Comparison of ENCODE assay signal across 22 mouse cellular contexts in genomic region chr1:23836630-23837029, GRCm38 (mm10).
DNase-seq lines count a peak whose midpoint lies in the region; ATAC-seq and TF ChIP-seq lines count a peak whose summit lies in the region.
"Had no signal": no experiment of that assay in that cellular context is flagged by ENCODE, and none has a peak within 500 bp of the region (broad histone marks: within the 10 kb centered on the region; RNA-seq: fewer than 3 reads in every experiment).

No protein-coding gene starts in this region.

- H3K4me1 ChIP-seq in G1E (ENCODE audit: insufficient read depth, low read depth, low read length) (peaks cover 64% of the 10 kb centered on the region), MEL (ENCODE audit: control insufficient read depth in 1 of 2, insufficient read depth in 2 of 2, low read length in 2 of 2) (peaks cover 2 to 10% of the 10 kb centered on the region in 2 experiments; a peak in 3 of 4 replicates)
- H3K4me1 ChIP-seq: embryonic facial prominence, embryonic 12.5 days; embryonic facial prominence, embryonic 15.5 days; hindbrain, embryonic 12.5 days had no signal

- H3K27me3 ChIP-seq in G1E (ENCODE audit: insufficient read depth, low read length): no peaks in the 10 kb centered on the region
- H3K27me3 ChIP-seq in MEL (ENCODE audit: control insufficient read depth in 1 of 2, insufficient read depth in 2 of 2, low read length in 2 of 2): no peaks in the 10 kb centered on the region
- H3K27me3 ChIP-seq: embryonic facial prominence, embryonic 12.5 days; embryonic facial prominence, embryonic 15.5 days; hindbrain, embryonic 12.5 days; hindbrain, embryonic 15.5 days had no signal

- peak overlapping the region; percentile 83 for H3K27ac ChIP-seq in MEL (ENCODE audit: control insufficient read depth, low read depth, low read length)
- H3K27ac ChIP-seq: embryonic facial prominence, embryonic 12.5 days; embryonic facial prominence, embryonic 15.5 days; gastrocnemius, adult 2 months; hindbrain, embryonic 12.5 days; hindbrain, embryonic 15.5 days had no signal

- TF ChIP-seq RAD21 in MEL (IDR thresholded peaks at IDR 0.05; ENCODE audit: low read depth, low read length): no peak

- peaks cover 34% of the 10 kb centered on the region for H3K36me3 ChIP-seq in G1E (replicated peaks)
- H3K36me3 ChIP-seq in MEL (ENCODE audit: control insufficient read depth in 1 of 2, insufficient read depth in 2 of 2, low read length in 2 of 2): peaks cover 0 to 32% of the 10 kb centered on the region in 2 experiments; a peak in 2 of 4 replicates
- H3K36me3 ChIP-seq: embryonic facial prominence, embryonic 12.5 days; hindbrain, embryonic 15.5 days had no signal

- no peak overlapping the region for H3K9ac ChIP-seq in MEL (ENCODE audit: control insufficient read depth, low read depth, low read length, poor library complexity, severe bottlenecking)
- H3K9ac ChIP-seq: embryonic facial prominence, embryonic 12.5 days; embryonic facial prominence, embryonic 15.5 days; forebrain, postnatal 0 days; hindbrain, embryonic 12.5 days; hindbrain, embryonic 15.5 days had no signal

- DNase-seq in G1E (ENCODE audit: low spot score): peak; percentile 42
- DNase-seq in MEL (ENCODE audit: low read depth, low spot score): peak; percentile 76
- no peak for DNase-seq in urinary bladder, postnatal 10 days (ENCODE audit: low spot score)
- DNase-seq: adrenal gland, adult 2 months; adrenal gland, postnatal 14 days; cerebellum, adult 11-12 months; cerebellum, adult 8-10 months; cerebellum, postnatal 10 days; cerebellum, postnatal 36 days; forebrain, postnatal 0 days; gastrocnemius, adult 2 months; gastrocnemius, postnatal 14 days; heart, adult 11 months had no signal

- ATAC-seq in G1E (ENCODE audit: extremely low read depth, insufficient number of reproducible peaks, low FRiP score, poor library complexity, severe bottlenecking): peak; percentile 85
- ATAC-seq in common myeloid progenitor, adult 5-6 weeks (replicated peaks; ENCODE audit: low read depth, poor library complexity, severe bottlenecking): 0 out of 2 replicates have a peak, but pooled peaks have one; percentile 32
- ATAC-seq in megakaryocyte-erythroid progenitor cell, adult 5-6 weeks (replicated peaks; ENCODE audit: low FRiP score, low TSS enrichment, poor library complexity, severe bottlenecking): peak; percentile 33
- ATAC-seq in megakaryocyte, adult 5-6 weeks (ENCODE audit: poor library complexity, severe bottlenecking): no peak
- ATAC-seq: CD4-positive, CD25-positive, alpha-beta regulatory T cell, adult 4 months; forebrain, embryonic 14.5 days; forebrain, postnatal 0 days had no signal

- no peaks in the 10 kb centered on the region for H3K9me3 ChIP-seq in G1E (replicated peaks)
- no peaks in the 10 kb centered on the region for H3K9me3 ChIP-seq in MEL (replicated peaks; ENCODE audit: insufficient read depth, low read length)
- H3K9me3 ChIP-seq: embryonic facial prominence, embryonic 12.5 days; embryonic facial prominence, embryonic 15.5 days; hindbrain, embryonic 12.5 days; hindbrain, embryonic 15.5 days had no signal

- peak; percentile 90 to 92 for TF ChIP-seq EP300 in MEL (IDR thresholded peaks at IDR 0.05; ENCODE audit: low read depth in 1 of 2, low read length in 2 of 2)

- TF ChIP-seq POLR2A in MEL (IDR thresholded peaks at IDR 0.05; ENCODE audit: control insufficient read depth in 1 of 2, insufficient read depth in 1 of 2, low read depth in 1 of 2, low read length in 2 of 2, poor library complexity in 1 of 2): no peak

- H3K79me2 ChIP-seq in MEL (ENCODE audit: control insufficient read depth, insufficient read depth, low read length, poor library complexity): no peaks in the 10 kb centered on the region

- H3K4me3 ChIP-seq in G1E (ENCODE audit: low read depth, low read length): no peak overlapping the region; the same call in 1 of the 2 replicates
- H3K4me3 ChIP-seq in MEL (ENCODE audit: control insufficient read depth in 1 of 2, insufficient read depth in 1 of 2, low read depth in 2 of 2, low read length in 2 of 2): no peak overlapping the region
- H3K4me3 ChIP-seq: embryonic facial prominence, embryonic 12.5 days; embryonic facial prominence, embryonic 15.5 days; gastrocnemius, adult 2 months; hindbrain, embryonic 12.5 days; hindbrain, embryonic 15.5 days had no signal

- TF ChIP-seq CTCF in G1E (IDR thresholded peaks at IDR 0.05; ENCODE audit: low read depth, low read length): no peak
- no peak for TF ChIP-seq CTCF in MEL (IDR thresholded peaks at IDR 0.05 in 2 of 3, conservative IDR thresholded peaks at IDR 0.05 in 1 of 3; ENCODE audit: control insufficient read depth in 1 of 3, insufficient read depth in 1 of 3, low read depth in 2 of 3, low read length in 3 of 3, poor library complexity in 1 of 3, severe bottlenecking in 1 of 3)

TF ChIP-seq in MEL, 35 proteins besides CTCF, POLR2A, EP300 and RAD21:
- TF ChIP-seq ELF1 (IDR thresholded peaks at IDR 0.05; ENCODE audit: low read depth, low read length) (0 out of 2 replicates have a peak, but pooled peaks have one; percentile 15), GATA1 (IDR thresholded peaks at IDR 0.05; ENCODE audit: low read depth, low read length) (peak; percentile 97), ZC3H11A (IDR thresholded peaks at IDR 0.05; ENCODE audit: low read depth, low read length) (peak; percentile 7; the same call in 1 of the 2 replicates), BHLHE40 (IDR thresholded peaks at IDR 0.05; ENCODE audit: borderline replicate concordance, low read depth, low read length) (no peak), USF1 (IDR thresholded peaks at IDR 0.05; ENCODE audit: low read depth, low read length) (peak; percentile 65; the same call in 1 of the 2 replicates), ETS1 (IDR thresholded peaks at IDR 0.05; ENCODE audit: low read depth, low read length) (peak; percentile 92), TAL1 (IDR thresholded peaks at IDR 0.05; ENCODE audit: low read length) (peak; percentile 79), MYC (IDR thresholded peaks at IDR 0.05; ENCODE audit: low read depth, low read length) (peak; percentile 65; the same call in 1 of the 2 replicates), MAX (IDR thresholded peaks at IDR 0.05; ENCODE audit: low read length) (no peak), RCOR1 (IDR thresholded peaks at IDR 0.05; ENCODE audit: low read depth, low read length) (peak; percentile 70), MXI1 (IDR thresholded peaks at IDR 0.05; ENCODE audit: low read depth, low read length) (no peak), SIN3A (IDR thresholded peaks at IDR 0.05; ENCODE audit: low read length) (peak; percentile 46; the same call in 1 of the 2 replicates), TCF12 (IDR thresholded peaks at IDR 0.05; ENCODE audit: low read depth, low read length) (peak; percentile 92), MYB (IDR thresholded peaks at IDR 0.05; ENCODE audit: low read depth, low read length) (peak; percentile 62; the same call in 1 of the 2 replicates), CHD2 (IDR thresholded peaks at IDR 0.05; ENCODE audit: low read length) (no peak), CHD1 (IDR thresholded peaks at IDR 0.05; ENCODE audit: low read depth, low read length) (no peak)
